Mouse (Mus musculus): ENCODE data around the gene Creb1.
"Not testable (repeated sequence)": the region's sequence is repeated elsewhere in the genome, so short reads cannot be mapped to it uniquely, and the experiment has no call there.

The Creb1 gene

GRCm38 (mm10) chr1:64618226-64618625 lies 85.8 kb downstream of the Creb1 start:
- no peak for DNase-seq (ENCODE audit: low spot score)

GRCm38 (mm10) chr1:64621116-64621515 lies 88.7 kb downstream of the Creb1 start:
- no peak for DNase-seq (ENCODE audit: low spot score)

GRCm38 (mm10) chr1:64623558-64624435 lies 91.4 kb downstream of the Creb1 start:
- DNase-seq (ENCODE audit: low spot score), result no peak

GRCm38 (mm10) chr1:64625214-64625613 lies 92.8 kb downstream of the Creb1 start:
- DNase-seq (ENCODE audit: low spot score), result no peak

- no peak for DNase-seq (ENCODE audit: low spot score)
Observed at GRCm38 (mm10) chr1:64631526-64631925, 99.1 kb downstream of the Creb1 start.

GRCm38 (mm10) chr1:64633237-64633636 lies 100.8 kb downstream of the Creb1 start:
- DNase-seq (ENCODE audit: low spot score), result no peak

- no peak for DNase-seq (ENCODE audit: low spot score)
Observed at GRCm38 (mm10) chr1:64635624-64636023, 103.2 kb downstream of the Creb1 start.

GRCm38 (mm10) chr1:64639279-64639678 lies 106.8 kb downstream of the Creb1 start:
- DNase-seq (ENCODE audit: low spot score), result no peak

- no peak for DNase-seq (ENCODE audit: low spot score)
Observed at GRCm38 (mm10) chr1:64641069-64641468, 108.6 kb downstream of the Creb1 start.

GRCm38 (mm10) chr1:64642541-64642940 lies 110.1 kb downstream of the Creb1 start:
- not testable (repeated sequence) for DNase-seq (ENCODE audit: low spot score)

GRCm38 (mm10) chr1:64644513-64644912 lies 112.1 kb downstream of the Creb1 start:
- no peak for DNase-seq (ENCODE audit: low spot score)

- no peak for DNase-seq (ENCODE audit: low spot score)
Observed at GRCm38 (mm10) chr1:64649362-64650124, 117.1 kb downstream of the Creb1 start.

GRCm38 (mm10) chr1:64653701-64654100 lies 121.3 kb downstream of the Creb1 start:
- no peak for DNase-seq (ENCODE audit: low spot score)
